Mouse (Mus musculus): ENCODE measurements around the gene Cdh11. TPM values are rescaled to one million over a fixed set of nuclear protein-coding genes. Genes with fewer than 3 reads are reported as not detected.

The Cdh11 gene
- polyA plus RNA-seq (2016; fragmentation: Nextera tagmentation; extraction: Ambion mirVana): 56.2 and 61.7 TPM in 2 replicates

- no peaks in the 10 kb centered on the region for H3K9me3 ChIP-seq
- H3K36me3 ChIP-seq (replicated peaks): no peaks in the 10 kb centered on the region
- H3K4me1 ChIP-seq: peaks cover 37% of the 10 kb centered on the region
- 1% methylated on average over 23 of the region's 23 CpGs for WGBS
- peak within 1 kb of the TSS; percentile 94 for H3K27ac ChIP-seq
- peak; percentile 39 for DNase-seq (ENCODE audit: extremely low spot score, low spot score)
- peaks cover 69% of the 10 kb centered on the region for H3K27me3 ChIP-seq (ENCODE audit: poor library complexity, severe bottlenecking)
- peak within 1 kb of the TSS; percentile 82 for H3K4me3 ChIP-seq
Measured at GRCm38 (mm10) chr8:102785592-102786416, at the start of gene Cdh11. Gene Cdh11 (minus strand): TSS chr8:102785642.

DNA sequence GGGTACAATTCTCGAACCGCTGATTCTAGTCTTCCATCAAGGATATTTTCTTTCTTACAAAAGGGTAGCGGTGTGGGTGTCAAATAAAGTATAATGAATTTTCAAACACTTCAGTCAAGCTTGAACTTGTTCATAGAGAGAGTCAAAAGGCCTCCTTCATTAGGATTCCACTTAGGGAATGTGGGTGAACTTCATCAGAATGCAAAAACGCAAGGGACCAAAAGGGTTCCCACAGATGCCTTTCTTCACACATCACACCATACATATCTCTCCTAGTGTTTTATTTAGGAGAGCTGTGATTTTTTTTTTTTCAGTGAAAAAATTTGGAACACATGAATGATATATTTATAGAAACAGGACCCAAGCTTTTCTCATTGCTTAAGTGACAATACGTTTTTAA, 28.5 kb upstream of the Cdh11 start:
- WGBS: 61% methylated on average over 5 of the region's 5 CpGs
- no peak overlapping the region for H3K4me3 ChIP-seq
- H3K4me1 ChIP-seq: peaks cover 6% of the 10 kb centered on the region
- no peaks in the 10 kb centered on the region for H3K36me3 ChIP-seq (replicated peaks)
- no peaks in the 10 kb centered on the region for H3K9me3 ChIP-seq
- no peak for DNase-seq (ENCODE audit: extremely low spot score, low spot score)
- no peak overlapping the region for H3K27ac ChIP-seq
- no peaks in the 10 kb centered on the region for H3K27me3 ChIP-seq (ENCODE audit: poor library complexity, severe bottlenecking)

- Histone ChIP-seq H3K4me3 (no peak overlapping the region), H3K27me3 (ENCODE audit: poor library complexity, severe bottlenecking) (peaks cover 48% of the 10 kb centered on the region), H3K36me3 (replicated peaks) (no peaks in the 10 kb centered on the region), H3K9me3 (no peaks in the 10 kb centered on the region), H3K4me1 (peaks cover 20% of the 10 kb centered on the region), H3K27ac (no peak overlapping the region)
- DNase-seq (ENCODE audit: extremely low spot score, low spot score): peak; percentile 21
- WGBS: 30% methylated on average over 4 of the region's 4 CpGs
Measured at GRCm38 (mm10) chr8:102790303-102790702, 4.9 kb upstream of the Cdh11 start.

GRCm38 (mm10) chr8:102786467-102787360, 1.3 kb upstream of the Cdh11 start:
- H3K27me3 ChIP-seq (ENCODE audit: poor library complexity, severe bottlenecking): peaks cover 68% of the 10 kb centered on the region
- H3K36me3 ChIP-seq (replicated peaks): no peaks in the 10 kb centered on the region
- 4% methylated on average over 25 of the region's 31 CpGs for WGBS
- no peaks in the 10 kb centered on the region for H3K9me3 ChIP-seq
- peaks cover 36% of the 10 kb centered on the region for H3K4me1 ChIP-seq
- H3K4me3 ChIP-seq: peak overlapping the region; percentile 82
- H3K27ac ChIP-seq: peak overlapping the region; percentile 94
- peak; percentile 48 for DNase-seq (ENCODE audit: extremely low spot score, low spot score)

GRCm38 (mm10) chr8:102784835-102785455, 497 bp downstream of the Cdh11 start:
- Histone ChIP-seq H3K36me3 (replicated peaks) (no peaks in the 10 kb centered on the region), H3K9me3 (no peaks in the 10 kb centered on the region), H3K27ac (peak overlapping the region; percentile 94), H3K4me1 (peaks cover 44% of the 10 kb centered on the region), H3K27me3 (ENCODE audit: poor library complexity, severe bottlenecking) (peaks cover 67% of the 10 kb centered on the region), H3K4me3 (peak overlapping the region; percentile 82)
- peak; percentile 79 for DNase-seq (ENCODE audit: extremely low spot score, low spot score)
- under 1% methylated on average over 46 of the region's 55 CpGs for WGBS

- peak; percentile 66 for DNase-seq (ENCODE audit: extremely low spot score, low spot score)
- Histone ChIP-seq H3K27me3 (ENCODE audit: poor library complexity, severe bottlenecking) (peaks cover 58% of the 10 kb centered on the region), H3K4me3 (peak overlapping the region; percentile 82), H3K9me3 (no peaks in the 10 kb centered on the region), H3K4me1 (peaks cover 44% of the 10 kb centered on the region), H3K27ac (peak overlapping the region; percentile 94), H3K36me3 (replicated peaks) (peaks cover 2% of the 10 kb centered on the region; the same call in 1 of the 2 replicates)
- WGBS: under 1% methylated on average over 42 of the region's 42 CpGs
Measured at GRCm38 (mm10) chr8:102783821-102784591, 1.4 kb downstream of the Cdh11 start.

GRCm38 (mm10) chr8:102782707-102783489, 2.5 kb downstream of the Cdh11 start:
- Histone ChIP-seq H3K9me3 (no peaks in the 10 kb centered on the region), H3K4me1 (peaks cover 46% of the 10 kb centered on the region), H3K4me3 (peak overlapping the region; percentile 82), H3K27me3 (ENCODE audit: poor library complexity, severe bottlenecking) (peaks cover 47% of the 10 kb centered on the region), H3K36me3 (replicated peaks) (peaks cover 13% of the 10 kb centered on the region), H3K27ac (peak overlapping the region; percentile 94)
- WGBS: 2% methylated on average over 11 of the region's 11 CpGs
- peak; percentile 22 for DNase-seq (ENCODE audit: extremely low spot score, low spot score)

DNA sequence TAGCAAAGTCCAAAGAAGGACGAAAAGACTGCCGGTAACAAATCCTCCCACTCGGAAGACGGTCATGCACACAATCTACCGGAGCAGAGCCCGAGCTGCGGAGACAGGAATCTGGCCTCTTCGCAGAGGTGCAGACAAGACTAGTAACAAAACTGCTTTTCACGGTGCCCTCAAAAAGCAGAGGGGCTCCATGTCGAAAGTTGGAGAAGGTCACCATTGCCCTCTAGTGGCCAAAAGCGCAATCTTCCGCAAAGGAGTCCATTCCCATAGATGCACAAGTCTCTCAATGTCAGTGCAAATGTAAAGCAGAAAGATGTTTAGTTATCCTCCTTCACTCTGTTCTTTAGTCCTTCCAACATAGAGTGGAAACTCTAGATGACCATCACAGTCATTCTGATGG, 4.5 kb downstream of the Cdh11 start:
- H3K27ac ChIP-seq: peak overlapping the region; percentile 79
- peaks cover 38% of the 10 kb centered on the region for H3K4me1 ChIP-seq
- WGBS: 2% methylated on average over 12 of the region's 12 CpGs

GRCm38 (mm10) chr8:102774594-102774993, 10.8 kb downstream of the Cdh11 start:
- Histone ChIP-seq H3K9me3 (no peaks in the 10 kb centered on the region), H3K27ac (no peak overlapping the region), H3K36me3 (replicated peaks) (peaks cover 67% of the 10 kb centered on the region), H3K4me3 (no peak overlapping the region), H3K4me1 (peaks cover 8% of the 10 kb centered on the region), H3K27me3 (ENCODE audit: poor library complexity, severe bottlenecking) (no peaks in the 10 kb centered on the region)
- no peak for DNase-seq (ENCODE audit: extremely low spot score, low spot score)
- WGBS: 90% methylated on average over 1 of the region's 1 CpGs

More for the DNA sequence above, 4.5 kb downstream of the Cdh11 start:
- H3K9me3 ChIP-seq: no peaks in the 10 kb centered on the region
- DNase-seq (ENCODE audit: extremely low spot score, low spot score): peak; percentile 86
- peaks cover 27% of the 10 kb centered on the region for H3K27me3 ChIP-seq (ENCODE audit: poor library complexity, severe bottlenecking)
- peak overlapping the region; percentile 48 for H3K4me3 ChIP-seq
- H3K36me3 ChIP-seq (replicated peaks): peaks cover 31% of the 10 kb centered on the region

GRCm38 (mm10) chr8:102771456-102771855, 14.0 kb downstream of the Cdh11 start:
- H3K27me3 ChIP-seq (ENCODE audit: poor library complexity, severe bottlenecking): no peaks in the 10 kb centered on the region
- 92% methylated on average over 2 of the region's 2 CpGs for WGBS
- H3K36me3 ChIP-seq (replicated peaks): peaks cover 42% of the 10 kb centered on the region
- H3K4me3 ChIP-seq: no peak overlapping the region
- H3K27ac ChIP-seq: no peak overlapping the region
- H3K9me3 ChIP-seq: no peaks in the 10 kb centered on the region
- peaks cover 19% of the 10 kb centered on the region for H3K4me1 ChIP-seq
- no peak for DNase-seq (ENCODE audit: extremely low spot score, low spot score)

GRCm38 (mm10) chr8:102753839-102754238, 31.6 kb downstream of the Cdh11 start:
- WGBS: 93% methylated on average over 5 of the region's 5 CpGs
- Histone ChIP-seq H3K4me1 (no peaks in the 10 kb centered on the region), H3K27me3 (ENCODE audit: poor library complexity, severe bottlenecking) (no peaks in the 10 kb centered on the region), H3K4me3 (no peak overlapping the region), H3K36me3 (replicated peaks) (peaks cover 14% of the 10 kb centered on the region), H3K9me3 (no peaks in the 10 kb centered on the region), H3K27ac (no peak overlapping the region)
- DNase-seq (ENCODE audit: extremely low spot score, low spot score): no peak

Measured in forebrain, embryonic 10.5 days (tissue).